Mouse (Mus musculus) hindbrain, embryonic 12.5 days (tissue): ENCODE results near the gene Fam98c. TPM values are rescaled to one million over a fixed set of nuclear protein-coding genes. Genes with fewer than 3 reads are reported as not detected.
A peak's percentile ranks its signal among the peaks of the same experiment; 100 is the strongest.

ENCODE experiments used
- ATAC-seq: fragments of 200-750 bp; cut with Nextera tagmentation; 2 replicates; pipeline ENCODE4 v1.8.0; 2017; ENCODE audit warnings: moderate TSS enrichment; ENCODE audit not compliant: low FRiP score
- H3K27ac ChIP-seq: fragments of 300-500 bp; sonication (generic); 2 replicates; pipeline ENCODE4 v1.5.1; 2016; ENCODE audit warnings: mild to moderate bottlenecking
- H3K27me3 ChIP-seq: fragments of 300-500 bp; sonication (generic); 2 replicates; pipeline ENCODE4 v1.6.1; 2016; ENCODE audit warnings: mild to moderate bottlenecking
- H3K36me3 ChIP-seq: fragments of 300-500 bp; sonication (generic); 2 replicates; pipeline ENCODE4 v1.6.1; 2016; ENCODE audit warnings: mild to moderate bottlenecking
- H3K4me1 ChIP-seq: fragments of 300-500 bp; sonication (generic); 2 replicates; pipeline ENCODE4 v1.6.1; 2016
- H3K4me2 ChIP-seq: fragments of 300-500 bp; sonication (generic); replicated peaks from 2 replicates; pipeline ENCODE4 v1.6.1; 2016; ENCODE audit warnings: mild to moderate bottlenecking
- H3K4me3 ChIP-seq: fragments of 300-500 bp; sonication (generic); 2 replicates; pipeline ENCODE4 v1.5.1; 2016; ENCODE audit warnings: mild to moderate bottlenecking
- H3K9ac ChIP-seq: fragments of 300-500 bp; sonication (generic); 2 replicates; pipeline ENCODE4 v1.6.1; 2016; ENCODE audit warnings: mild to moderate bottlenecking, moderate library complexity
- H3K9me3 ChIP-seq: fragments of 300-500 bp; sonication (generic); replicated peaks from 2 replicates; pipeline ENCODE4 v1.6.1; 2016; ENCODE audit warnings: mild to moderate bottlenecking
- WGBS: fragments of 180-500 bp; shearing (Covaris S2); methylation state at CpG from one replicate; pipeline ENCODE4 v1.1.7; 2016; 5-methylcytosine and 5-hydroxymethylcytosine counted together
- polyA plus RNA-seq: library from polyadenylated mRNA; unstranded; fragments of >200 nt; fragmentation: Nextera tagmentation; extraction: Ambion mirVana; gene quantifications from 2 replicates; pipeline ENCODE4 v1.2.1, GENCODE M21; 2016

Gene Fam98c
- polyA plus RNA-seq, 1 experiment from 2014 or later, result 20.0 TPM

GRCm38 (mm10) chr7:29170066-29170754 lies 14.2 kb upstream of the Fam98c start, which contains the start of the genes Ggn and Spred3:
TSS of gene Ggn (plus strand) at chr7:29170210.
TSS of gene Spred3 (minus strand) at chr7:29170411.
- Histone ChIP-seq H3K9me3 (no peaks in the 10 kb centered on the region), H3K4me3 (peak within 1 kb of the TSS; percentile 68), H3K36me3 (peaks cover 20% of the 10 kb centered on the region), H3K27ac (peak within 1 kb of the TSS; percentile 85), H3K9ac (peak within 1 kb of the TSS; percentile 67), H3K4me2 (peak within 1 kb of the TSS; percentile 76), H3K27me3 (peaks cover 51% of the 10 kb centered on the region), H3K4me1 (peaks cover 46% of the 10 kb centered on the region)
- peak; percentile 46 for ATAC-seq
- under 1% methylated on average over 30 of the region's 30 CpGs for WGBS

- H3K27me3 ChIP-seq, result peaks cover 45% of the 10 kb centered on the region
- peak overlapping the region; percentile 67 for H3K9ac ChIP-seq
- H3K4me3 ChIP-seq, result peak overlapping the region; percentile 68
- peaks cover 12% of the 10 kb centered on the region for H3K36me3 ChIP-seq
- under 1% methylated on average over 31 of the region's 39 CpGs for WGBS
- H3K4me1 ChIP-seq, result peaks cover 46% of the 10 kb centered on the region
- H3K27ac ChIP-seq, result peak overlapping the region; percentile 85
- ATAC-seq, result peak; percentile 80
- no peaks in the 10 kb centered on the region for H3K9me3 ChIP-seq
- H3K4me2 ChIP-seq, result peak overlapping the region; percentile 76
Observed at GRCm38 (mm10) chr7:29169231-29170065, 13.4 kb upstream of the Fam98c start.

GRCm38 (mm10) chr7:29168791-29169230 lies 12.8 kb upstream of the Fam98c start:
- Histone ChIP-seq H3K4me2 (peak overlapping the region; percentile 76), H3K4me3 (peak overlapping the region; percentile 68), H3K27ac (peak overlapping the region; percentile 85), H3K9ac (peak overlapping the region; percentile 67), H3K36me3 (peaks cover 6% of the 10 kb centered on the region), H3K4me1 (peaks cover 46% of the 10 kb centered on the region), H3K9me3 (no peaks in the 10 kb centered on the region), H3K27me3 (peaks cover 38% of the 10 kb centered on the region)
- 1% methylated on average over 14 of the region's 14 CpGs for WGBS
- ATAC-seq, result peak; percentile 29

- Histone ChIP-seq H3K4me3 (peak overlapping the region; percentile 68), H3K36me3 (no peaks in the 10 kb centered on the region; the same call in 1 of the 2 replicates), H3K4me2 (peak overlapping the region; percentile 76), H3K9ac (peak overlapping the region; percentile 67), H3K9me3 (no peaks in the 10 kb centered on the region), H3K4me1 (peaks cover 46% of the 10 kb centered on the region), H3K27me3 (peaks cover 32% of the 10 kb centered on the region), H3K27ac (peak overlapping the region; percentile 85)
- ATAC-seq, result no peak
- 1% methylated on average over 10 of the region's 10 CpGs for WGBS
Observed at GRCm38 (mm10) chr7:29168121-29168695, 12.2 kb upstream of the Fam98c start.

GRCm38 (mm10) chr7:29167656-29168055 lies 11.6 kb upstream of the Fam98c start:
- peak overlapping the region; percentile 67; the same call in 1 of the 2 replicates for H3K9ac ChIP-seq
- peaks cover 30% of the 10 kb centered on the region for H3K27me3 ChIP-seq
- peak overlapping the region; percentile 76 for H3K4me2 ChIP-seq
- no peaks in the 10 kb centered on the region for H3K9me3 ChIP-seq
- no peaks in the 10 kb centered on the region for H3K36me3 ChIP-seq
- peaks cover 40% of the 10 kb centered on the region for H3K4me1 ChIP-seq
- no peak for ATAC-seq
- H3K4me3 ChIP-seq, result peak overlapping the region; percentile 68
- H3K27ac ChIP-seq, result no peak overlapping the region
- WGBS, result 15% methylated on average over 19 of the region's 19 CpGs

- Histone ChIP-seq H3K36me3 (peaks cover 8% of the 10 kb centered on the region; the same call in 1 of the 2 replicates), H3K9me3 (no peaks in the 10 kb centered on the region), H3K4me3 (no peak overlapping the region), H3K27ac (no peak overlapping the region), H3K4me2 (no peak overlapping the region), H3K9ac (no peak overlapping the region), H3K27me3 (peaks cover 32% of the 10 kb centered on the region), H3K4me1 (peaks cover 5% of the 10 kb centered on the region)
- no peak for ATAC-seq
- WGBS, result 19% methylated on average over 9 of the region's 9 CpGs
Observed at GRCm38 (mm10) chr7:29162750-29163525, 6.9 kb upstream of the Fam98c start.

- Histone ChIP-seq H3K27me3 (peaks cover 33% of the 10 kb centered on the region), H3K9me3 (no peaks in the 10 kb centered on the region), H3K36me3 (peaks cover 8% of the 10 kb centered on the region; the same call in 1 of the 2 replicates), H3K4me1 (no peaks in the 10 kb centered on the region), H3K9ac (no peak overlapping the region), H3K4me3 (no peak overlapping the region), H3K4me2 (no peak overlapping the region), H3K27ac (no peak overlapping the region)
- WGBS, result 83% methylated on average over 5 of the region's 5 CpGs
- ATAC-seq, result no peak
Observed at GRCm38 (mm10) chr7:29162294-29162693, 6.3 kb upstream of the Fam98c start.

- 2% methylated on average over 5 of the region's 5 CpGs for WGBS
- Histone ChIP-seq H3K27ac (no peak overlapping the region), H3K4me3 (no peak overlapping the region), H3K9me3 (0 out of 2 replicates have a peak, but pooled peaks cover 6% of the 10 kb centered on the region), H3K4me2 (no peak overlapping the region), H3K27me3 (peaks cover 34% of the 10 kb centered on the region), H3K36me3 (peaks cover 8% of the 10 kb centered on the region; the same call in 1 of the 2 replicates), H3K9ac (no peak overlapping the region), H3K4me1 (peaks cover 4% of the 10 kb centered on the region)
- ATAC-seq, result no peak
Observed at GRCm38 (mm10) chr7:29158264-29158663, 2.2 kb upstream of the Fam98c start.

GRCm38 (mm10) chr7:29155196-29155837 lies 717 bp downstream of the Fam98c start:
- Histone ChIP-seq H3K27me3 (peaks cover 27% of the 10 kb centered on the region), H3K4me1 (peaks cover 4% of the 10 kb centered on the region), H3K4me2 (peak overlapping the region; percentile 93), H3K27ac (peak overlapping the region; percentile 91), H3K36me3 (no peaks in the 10 kb centered on the region; the same call in 1 of the 2 replicates), H3K9me3 (0 out of 2 replicates have a peak, but pooled peaks cover 6% of the 10 kb centered on the region), H3K9ac (peak overlapping the region; percentile 82), H3K4me3 (peak overlapping the region; percentile 81)
- peak; percentile 91 for ATAC-seq
- 8% methylated on average over 37 of the region's 37 CpGs for WGBS

- H3K4me2 ChIP-seq, result no peak overlapping the region
- 0 out of 2 replicates have a peak, but pooled peaks cover 6% of the 10 kb centered on the region for H3K9me3 ChIP-seq
- H3K36me3 ChIP-seq, result no peaks in the 10 kb centered on the region; the same call in 1 of the 2 replicates
- H3K27me3 ChIP-seq, result peaks cover 18% of the 10 kb centered on the region
- no peak for ATAC-seq
- no peak overlapping the region for H3K27ac ChIP-seq
- no peak overlapping the region for H3K9ac ChIP-seq
- 95% methylated on average over 14 of the region's 14 CpGs for WGBS
- H3K4me3 ChIP-seq, result no peak overlapping the region
- peaks cover 4% of the 10 kb centered on the region for H3K4me1 ChIP-seq
Observed at GRCm38 (mm10) chr7:29154018-29154720, 1.9 kb downstream of the Fam98c start.
